Mouse (Mus musculus) MEL (cell line): ENCODE measurements at regions not wholly inside any gene's neighbourhood (a gene's known extent, or its start where the extent isn't known, plus 50 kb on each side); places are given as distances from the start of the nearest gene placed in this dataset.

Source experiments
- DNase-seq: peaks from one replicate; pipeline ENCODE4 v3.0.0; 2011; ENCODE audit warnings: low read depth, low spot score
- H3K27ac ChIP-seq: 2 replicates; pipeline ENCODE4 v1.5.1; 2012; ENCODE audit warnings: low read depth, mild to moderate bottlenecking, control low read depth, low read length, moderate library complexity; ENCODE audit not compliant: control insufficient read depth
- H3K27me3 ChIP-seq, 2 experiments: fragments of 150-350 bp in 1 of 2; sonication (generic) in 1 of 2; 2 replicates each; pipeline ENCODE4 v1.6.1; 2012; ENCODE audit warnings: low read length in 2 of 2, mild to moderate bottlenecking in 2 of 2, improper control_type of control experiment in 1 of 2, moderate library complexity in 1 of 2; ENCODE audit not compliant: insufficient read depth in 2 of 2, control insufficient read depth in 1 of 2
- H3K36me3 ChIP-seq, 2 experiments: 2 replicates each; pipeline ENCODE4 v1.6.1; 2012 to 2014; ENCODE audit warnings: low read length in 2 of 2, improper control_type of control experiment in 1 of 2, inconsistent platforms in 1 of 2, mild to moderate bottlenecking in 1 of 2; ENCODE audit not compliant: insufficient read depth in 2 of 2, control insufficient read depth in 1 of 2
- H3K4me1 ChIP-seq, 2 experiments: fragments of 150-350 bp in 1 of 2; sonication (generic) in 1 of 2; 2 replicates each; pipeline ENCODE4 v1.6.1; 2012; ENCODE audit warnings: low read length in 2 of 2, improper control_type of control experiment in 1 of 2, mild to moderate bottlenecking in 1 of 2; ENCODE audit not compliant: insufficient read depth in 2 of 2, control insufficient read depth in 1 of 2
- H3K4me3 ChIP-seq, 2 experiments: fragments of 150-350 bp in 1 of 2; sonication (generic) in 1 of 2; 2 replicates each; pipeline ENCODE4 v1.5.1; 2012; ENCODE audit warnings: low read depth in 2 of 2, low read length in 2 of 2, mild to moderate bottlenecking in 2 of 2, moderate library complexity in 2 of 2, control low read depth in 1 of 2, improper control_type of control experiment in 1 of 2; ENCODE audit not compliant: control insufficient read depth in 1 of 2, insufficient read depth in 1 of 2
- H3K79me2 ChIP-seq: 2 replicates; pipeline ENCODE4 v1.6.1; 2012; ENCODE audit warnings: mild to moderate bottlenecking, low read length, moderate library complexity; ENCODE audit not compliant: control insufficient read depth, poor library complexity, insufficient read depth
- H3K9ac ChIP-seq: 2 replicates; pipeline ENCODE4 v1.6.1; 2012; ENCODE audit warnings: low read depth, mild to moderate bottlenecking, control low read depth, low read length, moderate library complexity; ENCODE audit not compliant: control insufficient read depth, poor library complexity, severe bottlenecking
- H3K9me3 ChIP-seq: fragments of 150-350 bp; sonication (generic); replicated peaks from 2 replicates; pipeline ENCODE4 v1.6.1; 2012; ENCODE audit warnings: mild to moderate bottlenecking, low read length, improper control_type of control experiment, moderate library complexity; ENCODE audit not compliant: insufficient read depth
- BHLHE40 ChIP-seq: IDR thresholded peaks from 2 replicates; pipeline ENCODE4 v1.6.1; 2012; ENCODE audit warnings: low read depth, mild to moderate bottlenecking, inconsistent platforms, low read length, improper control_type of control experiment, borderline replicate concordance
- E2F4 ChIP-seq: IDR thresholded peaks from 2 replicates; pipeline ENCODE4 v1.6.1; 2011; ENCODE audit warnings: low read depth, low read length, improper control_type of control experiment, borderline replicate concordance
- EP300 ChIP-seq, 2 experiments: IDR thresholded peaks; 2 replicates each; pipeline ENCODE4 v1.6.1; 2011; ENCODE audit warnings: improper control_type of control experiment in 2 of 2, low read length in 2 of 2, low read depth in 1 of 2, mild to moderate bottlenecking in 1 of 2
- HCFC1 ChIP-seq: IDR thresholded peaks from 2 replicates; pipeline ENCODE4 v1.6.1; 2012; ENCODE audit warnings: low read depth, mild to moderate bottlenecking, inconsistent platforms, low read length, improper control_type of control experiment, moderate library complexity
- JUND ChIP-seq: IDR thresholded peaks from 2 replicates; pipeline ENCODE4 v1.6.1; 2011; ENCODE audit warnings: low read depth, mild to moderate bottlenecking, improper control_type of control experiment, low read length
- KAT2A ChIP-seq: conservative IDR thresholded peaks from 2 replicates; pipeline ENCODE4 v1.6.1; 2012; ENCODE audit warnings: low read depth, low read length, improper control_type of control experiment, inconsistent platforms
- MAX ChIP-seq: IDR thresholded peaks from 2 replicates; pipeline ENCODE4 v1.6.1; 2011; ENCODE audit warnings: low read length, improper control_type of control experiment
- MAZ ChIP-seq: IDR thresholded peaks from 2 replicates; pipeline ENCODE4 v1.6.1; 2012; ENCODE audit warnings: low read depth, mild to moderate bottlenecking, inconsistent platforms, low read length, improper control_type of control experiment
- MEF2A ChIP-seq: IDR thresholded peaks from 2 replicates; pipeline ENCODE4 v1.6.1; 2014; ENCODE audit warnings: low read depth, mild to moderate bottlenecking, inconsistent platforms, low read length, improper control_type of control experiment; ENCODE audit not compliant: poor library complexity, insufficient replicate concordance, severe bottlenecking; ENCODE audit errors: extremely low read depth
- MXI1 ChIP-seq: IDR thresholded peaks from 2 replicates; pipeline ENCODE4 v1.6.1; 2011; ENCODE audit warnings: mild to moderate bottlenecking, low read depth, low read length, improper control_type of control experiment
- NELFE ChIP-seq: IDR thresholded peaks from 2 replicates; pipeline ENCODE4 v1.6.1; 2011; ENCODE audit warnings: low read depth, low read length, improper control_type of control experiment
- NRF1 ChIP-seq: IDR thresholded peaks from 2 replicates; pipeline ENCODE4 v1.6.1; 2014; ENCODE audit warnings: low read depth, mild to moderate bottlenecking, inconsistent platforms, low read length, improper control_type of control experiment, moderate library complexity; ENCODE audit not compliant: poor library complexity, insufficient read depth, severe bottlenecking
- POLR2AphosphoS2 ChIP-seq: IDR thresholded peaks from 2 replicates; pipeline ENCODE4 v1.6.1; 2011; ENCODE audit warnings: low read length, improper control_type of control experiment
- RAD21 ChIP-seq: IDR thresholded peaks from 2 replicates; pipeline ENCODE4 v1.6.1; 2011; ENCODE audit warnings: mild to moderate bottlenecking, low read depth, low read length, improper control_type of control experiment
- RCOR1 ChIP-seq: IDR thresholded peaks from 2 replicates; pipeline ENCODE4 v1.6.1; 2012; ENCODE audit warnings: low read depth, mild to moderate bottlenecking, inconsistent platforms, low read length, improper control_type of control experiment
- TAL1 ChIP-seq: IDR thresholded peaks from 2 replicates; pipeline ENCODE4 v1.6.1; 2012; ENCODE audit warnings: mild to moderate bottlenecking, inconsistent platforms, low read length, moderate library complexity, mixed read lengths
- TBP ChIP-seq: IDR thresholded peaks from 2 replicates; pipeline ENCODE4 v1.8.0; 2011; ENCODE audit warnings: low read depth, low read length, improper control_type of control experiment
- UBTF ChIP-seq: IDR thresholded peaks from 2 replicates; pipeline ENCODE4 v1.6.1; 2012; ENCODE audit warnings: low read depth, mild to moderate bottlenecking, inconsistent platforms, low read length, improper control_type of control experiment, moderate library complexity, borderline replicate concordance; ENCODE audit not compliant: insufficient read depth
- USF2 ChIP-seq, 2 experiments: IDR thresholded peaks; 2 replicates each; pipeline ENCODE4 v1.6.1; 2011 to 2012; ENCODE audit warnings: improper control_type of control experiment in 2 of 2, low read length in 2 of 2, borderline replicate concordance in 1 of 2, inconsistent platforms in 1 of 2, low read depth in 1 of 2, mild to moderate bottlenecking in 1 of 2; ENCODE audit not compliant: insufficient read depth in 1 of 2
- ZKSCAN1 ChIP-seq: IDR thresholded peaks from 2 replicates; pipeline ENCODE4 v1.6.1; 2012; ENCODE audit warnings: low read depth, mild to moderate bottlenecking, inconsistent platforms, low read length, improper control_type of control experiment, moderate library complexity
- ZNF384 ChIP-seq: IDR thresholded peaks from 2 replicates; pipeline ENCODE4 v1.6.1; 2012; ENCODE audit warnings: low read depth, mild to moderate bottlenecking, inconsistent platforms, low read length, improper control_type of control experiment

GRCm38 (mm10) chr6:91590806-91591571 lies 75.3 kb downstream of the Lsm3 start:
- peaks cover 8 to 16% of the 10 kb centered on the region in 2 experiments for H3K27me3 ChIP-seq
- H3K27ac ChIP-seq = no peak overlapping the region
- H3K36me3 ChIP-seq = no peaks in the 10 kb centered on the region
- no peak for DNase-seq
- H3K4me3 ChIP-seq = no peak overlapping the region
- H3K9me3 ChIP-seq = no peaks in the 10 kb centered on the region
- no peaks in the 10 kb centered on the region for H3K79me2 ChIP-seq
- H3K9ac ChIP-seq = no peak overlapping the region
- no peaks in the 10 kb centered on the region for H3K4me1 ChIP-seq
- no peak for TF ChIP-seq POLR2AphosphoS2
- no peak for TF ChIP-seq JUND
- TF ChIP-seq KAT2A = no peak
- TF ChIP-seq NELFE = no peak
- TF ChIP-seq ZNF384 = no peak
- TF ChIP-seq E2F4 = no peak
- no peak for TF ChIP-seq MAX
- TF ChIP-seq MAZ = no peak

- Histone ChIP-seq H3K4me3 (no peak overlapping the region), H3K27me3 (peaks cover 10 to 21% of the 10 kb centered on the region in 2 experiments), H3K9me3 (no peaks in the 10 kb centered on the region), H3K4me1 (no peaks in the 10 kb centered on the region), H3K79me2 (no peaks in the 10 kb centered on the region), H3K9ac (no peak overlapping the region), H3K27ac (no peak overlapping the region), H3K36me3 (no peaks in the 10 kb centered on the region)
- TF ChIP-seq UBTF (no peak), TBP (no peak)
- DNase-seq = no peak
Observed at GRCm38 (mm10) chr6:91592651-91593050, 76.9 kb downstream of the Lsm3 start.

GRCm38 (mm10) chr6:91598942-91599341 lies 83.2 kb downstream of the Lsm3 start:
- Histone ChIP-seq H3K27me3 (peaks cover 5 to 19% of the 10 kb centered on the region in 2 experiments), H3K27ac (no peak overlapping the region), H3K79me2 (no peaks in the 10 kb centered on the region), H3K36me3 (no peaks in the 10 kb centered on the region), H3K9ac (no peak overlapping the region), H3K4me3 (no peak overlapping the region), H3K4me1 (no peaks in the 10 kb centered on the region), H3K9me3 (no peaks in the 10 kb centered on the region)
- no peak for TF ChIP-seq BHLHE40
- no peak for TF ChIP-seq EP300 (IDR thresholded peaks at IDR 0.05; ENCODE audit: low read depth in 1 of 2, low read length in 2 of 2)
- no peak for TF ChIP-seq TAL1
- TF ChIP-seq E2F4 = no peak
- TF ChIP-seq ZKSCAN1 = no peak
- no peak for TF ChIP-seq MEF2A
- no peak for TF ChIP-seq USF2 (IDR thresholded peaks at IDR 0.05; ENCODE audit: borderline replicate concordance in 1 of 2, insufficient read depth in 1 of 2, low read depth in 1 of 2, low read length in 2 of 2)
- no peak for TF ChIP-seq RAD21
- no peak for TF ChIP-seq MAX
- TF ChIP-seq NRF1 = no peak
- TF ChIP-seq KAT2A = no peak
- no peak for TF ChIP-seq RCOR1
- no peak for TF ChIP-seq HCFC1
- no peak for TF ChIP-seq POLR2AphosphoS2
- no peak for TF ChIP-seq MXI1
- no peak for DNase-seq
